Mouse (Mus musculus) heart, postnatal 36 days (tissue): ENCODE measurements at regions not wholly inside any gene's neighbourhood (a gene's known extent, or its start where the extent isn't known, plus 50 kb on each side); places are given as distances from the start of the nearest gene placed in this dataset.

Source experiments
- DNase-seq, 2 experiments: peaks; one replicate each; pipeline ENCODE4 v3.0.0; 2021 to 2022
- intact Hi-C: fragments of 180-260 bp; cut with DNase I; formaldehyde crosslinking; loops from one replicate; pipeline ENCODE4 v1.15.1; 2025

DNA sequence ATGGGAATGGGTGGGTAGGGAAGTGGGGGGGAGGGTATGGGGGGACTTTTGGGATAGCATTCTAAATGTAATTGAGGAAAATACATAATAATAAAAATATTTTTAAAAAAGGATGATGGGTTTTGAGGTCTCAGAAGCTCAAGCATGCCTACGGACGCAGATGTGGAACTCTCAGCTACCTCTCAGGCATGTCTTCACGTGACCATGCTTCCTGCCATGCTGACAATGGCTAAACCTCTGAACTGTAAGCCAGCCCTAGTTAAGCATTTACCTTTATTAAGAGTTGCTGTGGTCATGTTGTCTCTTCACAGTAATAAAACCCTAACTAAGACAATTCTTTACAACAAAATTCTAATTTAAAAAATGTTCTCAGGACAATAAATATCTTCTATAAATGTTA, 80.0 kb downstream of the Tex36 start:
- intact Hi-C loops: no loop called here
- DNase-seq: no peak

DNA sequence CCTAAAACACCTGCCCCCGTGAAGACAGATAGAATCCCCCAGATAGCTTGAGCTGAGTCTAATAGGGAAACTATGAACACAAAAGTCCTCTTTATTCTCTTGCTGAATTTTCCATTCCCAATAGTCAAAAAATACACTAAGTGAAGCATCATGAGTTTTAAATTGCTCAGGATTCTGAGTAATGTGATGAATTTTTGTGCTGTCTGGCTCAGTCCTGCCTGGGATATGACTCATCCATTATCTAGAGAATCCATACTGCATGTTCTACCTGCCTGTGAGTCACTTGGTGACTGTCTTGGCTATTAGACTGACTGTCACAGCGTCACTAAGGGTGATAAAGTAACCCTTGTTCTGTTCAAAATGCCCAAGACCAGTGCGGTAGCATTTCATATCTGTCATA, 83.0 kb downstream of the Tex36 start:
- intact Hi-C loops: no loop called here
- no peak for DNase-seq

DNA sequence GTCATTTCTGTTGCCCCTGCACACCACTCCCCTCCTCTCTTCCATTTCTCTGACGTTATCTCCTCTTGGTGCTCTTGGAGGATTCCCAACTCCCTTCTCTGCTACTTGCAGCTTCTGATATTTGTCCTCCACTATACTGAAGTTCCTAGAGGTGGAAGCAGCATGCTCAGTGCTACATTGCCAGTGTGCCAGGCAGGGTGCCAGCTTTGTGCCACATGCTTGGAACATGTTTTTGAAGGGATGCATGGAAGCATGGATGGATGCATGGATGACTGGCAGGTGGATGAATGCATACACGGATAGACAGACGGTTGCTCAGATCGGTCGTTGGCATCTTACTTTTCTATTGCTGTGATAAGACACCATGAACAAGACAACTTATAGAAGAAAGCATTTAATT, 84.4 kb downstream of the Tex36 start:
- DNase-seq: no peak
- intact Hi-C loops: no loop called here

GRCm38 (mm10) chr7:133510926-133511325, 91.0 kb downstream of the Tex36 start:
- DNase-seq: no peak

DNA sequence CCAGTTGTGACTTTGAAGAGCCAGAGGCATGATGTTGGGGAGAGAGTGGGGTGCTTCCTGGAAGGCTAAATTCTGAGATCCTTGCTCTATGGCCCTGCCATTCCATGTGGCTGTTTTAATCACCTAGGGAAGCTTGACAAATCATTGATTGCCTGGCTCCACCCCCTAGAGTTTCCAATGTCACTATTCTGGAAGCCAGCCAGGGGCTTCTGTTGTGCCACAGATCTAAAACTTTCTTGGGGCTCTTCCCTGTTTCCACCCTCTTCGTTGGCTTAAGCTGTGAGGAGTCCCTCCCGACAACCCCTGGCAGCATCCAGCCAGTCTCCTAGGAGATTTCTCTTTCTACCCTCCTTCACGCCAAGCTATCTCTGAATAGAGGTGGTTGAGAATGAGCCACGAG, 92.5 kb downstream of the Tex36 start:
- no peak for DNase-seq
- intact Hi-C loops: no loop called here

More at GRCm38 (mm10) chr7:133510926-133511325, 91.0 kb downstream of the Tex36 start:
- intact Hi-C loops: no loop called here

DNA sequence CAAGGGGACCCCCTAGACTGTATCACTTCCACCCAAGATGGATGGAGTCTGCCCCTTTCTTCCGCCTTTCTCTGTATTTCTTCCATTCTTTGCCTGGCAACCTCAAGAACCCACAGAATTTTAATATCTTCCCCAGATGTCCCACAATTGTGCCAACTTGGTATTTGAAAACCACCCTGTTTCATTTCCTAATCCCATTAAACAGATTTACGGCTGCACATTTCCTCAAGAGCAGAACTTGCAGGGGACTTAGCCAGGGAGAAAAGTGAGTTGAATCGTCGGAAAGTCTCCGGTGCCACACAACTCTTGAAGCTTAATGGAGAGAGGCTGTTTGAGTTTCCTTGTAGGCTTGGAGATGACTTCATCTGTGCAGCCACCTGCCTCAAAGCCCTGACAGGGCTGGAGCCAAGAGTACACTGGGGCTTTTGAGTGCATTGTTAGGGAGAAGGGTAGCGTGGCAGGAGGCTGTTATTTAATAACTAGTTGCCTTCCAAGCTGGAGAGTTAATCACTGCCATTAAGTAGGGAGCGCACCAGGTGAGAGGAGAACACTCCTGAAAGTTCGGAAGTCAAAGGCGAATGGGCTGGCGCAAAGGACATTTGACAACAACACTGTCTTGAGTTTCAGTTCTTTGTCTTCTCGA, 93.5 kb downstream of the Tex36 start:
- no peak for DNase-seq
- intact Hi-C loops: no loop called here

DNA sequence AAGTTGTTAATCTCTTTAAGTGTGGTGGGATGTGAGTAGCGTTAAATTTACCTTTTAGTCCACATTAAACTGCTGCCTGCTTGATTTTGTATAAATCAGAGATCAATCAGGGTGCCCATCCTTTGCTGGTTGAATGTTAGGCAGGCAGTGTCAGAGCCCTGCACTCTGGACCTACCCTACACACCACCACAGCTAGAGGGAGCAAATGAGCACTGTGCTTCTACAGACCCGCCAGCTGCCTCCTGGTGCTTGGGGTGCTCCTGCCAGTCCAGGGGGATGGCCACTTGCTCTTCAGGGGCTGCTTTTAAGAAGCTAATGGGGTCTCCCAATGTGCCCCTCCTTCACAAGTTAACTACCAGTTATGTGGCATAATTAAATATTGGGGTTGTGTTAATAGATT, 96.3 kb downstream of the Tex36 start:
- intact Hi-C loops: no loop called here
- no peak for DNase-seq

- DNase-seq: no peak
- intact Hi-C loops: no loop called here
These were observed 98.0 kb downstream of the Tex36 start for GRCm38 (mm10) chr7:133503946-133504345.

- no peak for DNase-seq
- intact Hi-C loops: no loop called here
These were observed 99.2 kb downstream of the Tex36 start for GRCm38 (mm10) chr7:133502731-133503130.

DNA sequence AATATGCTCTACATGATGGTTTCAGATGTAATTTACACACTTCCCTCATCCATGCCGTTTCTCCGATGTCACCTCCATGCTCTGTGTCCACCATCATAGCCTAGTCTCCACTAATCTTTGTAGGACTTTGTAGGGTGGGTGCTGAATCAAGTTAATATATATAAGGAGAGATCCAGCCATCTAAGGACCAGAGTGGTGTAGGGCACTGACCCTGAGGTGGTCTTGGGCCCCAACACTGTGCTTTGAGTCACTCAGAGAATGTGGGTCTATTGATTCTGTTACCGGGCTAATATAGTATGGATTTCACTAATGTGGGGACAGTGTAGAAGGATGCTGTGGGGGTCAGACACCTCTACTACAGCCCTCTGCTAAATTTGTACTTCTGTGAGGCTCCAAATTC, 104.4 kb downstream of the Tex36 start:
- DNase-seq: no peak
- intact Hi-C loops: no loop called here

DNA sequence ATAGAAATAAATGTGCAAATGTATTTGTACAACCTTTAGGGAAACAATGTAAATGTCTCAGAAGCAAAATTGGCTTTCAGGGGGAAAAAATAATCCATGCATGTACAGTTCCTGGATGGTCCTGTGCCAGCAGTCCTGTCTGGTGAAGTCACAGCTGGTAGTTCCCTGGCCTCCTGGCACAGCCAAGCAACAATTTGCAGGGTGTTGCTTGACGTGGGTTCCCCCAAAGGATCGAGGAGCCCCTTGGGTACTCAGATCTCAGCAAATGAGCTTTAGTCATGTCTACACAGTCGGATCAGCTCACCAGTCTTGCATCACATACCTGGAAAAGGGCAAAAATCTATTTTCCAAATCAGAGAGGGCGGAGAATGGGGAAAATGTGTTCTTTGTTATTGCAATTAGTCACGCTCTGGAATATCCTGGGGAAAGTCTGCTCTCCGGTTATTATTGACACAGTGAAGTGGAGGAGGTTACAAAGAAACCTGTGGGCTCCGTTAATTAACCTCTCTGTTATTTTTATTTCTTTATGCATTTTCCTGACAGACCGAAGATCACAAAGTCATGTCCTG, 106.9 kb downstream of the Tex36 start:
- intact Hi-C loops: no loop called here
- no peak for DNase-seq

DNA sequence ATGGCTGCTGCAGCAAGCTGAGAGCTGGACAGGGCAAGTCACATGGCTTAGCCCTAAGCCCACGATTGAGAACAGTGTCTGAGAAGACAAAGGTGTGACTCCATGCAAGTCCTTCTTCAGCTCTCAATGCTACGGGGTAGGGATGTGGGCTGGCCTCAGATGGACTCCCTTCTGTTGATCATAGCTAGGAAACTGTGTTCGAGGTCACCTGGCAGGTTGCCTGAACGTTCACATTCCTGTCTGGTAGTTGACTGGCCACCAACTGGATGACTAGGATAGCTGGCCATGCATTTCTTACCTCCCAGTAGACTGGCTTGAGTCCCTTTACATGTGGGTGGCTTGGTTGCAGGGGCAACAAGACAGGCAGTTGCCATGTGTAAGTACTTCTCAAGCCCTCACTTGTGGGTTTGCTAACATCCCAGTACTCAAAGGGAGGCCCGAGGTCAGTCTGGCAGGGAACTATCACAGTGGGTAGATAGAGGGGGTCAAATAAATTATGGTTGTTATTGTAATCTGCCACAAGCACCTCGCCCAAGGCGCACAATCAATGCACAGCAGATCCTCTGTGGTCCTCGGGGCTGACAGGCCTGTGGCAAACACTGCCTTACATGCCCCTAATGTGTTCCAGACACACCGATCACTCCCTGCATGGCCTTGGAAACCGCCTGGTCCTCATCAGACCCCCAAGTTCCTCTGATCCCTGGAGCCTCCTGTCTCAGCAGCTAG, 107.5 kb downstream of the Tex36 start:
- intact Hi-C loops: no loop called here
- no peak for DNase-seq

DNA sequence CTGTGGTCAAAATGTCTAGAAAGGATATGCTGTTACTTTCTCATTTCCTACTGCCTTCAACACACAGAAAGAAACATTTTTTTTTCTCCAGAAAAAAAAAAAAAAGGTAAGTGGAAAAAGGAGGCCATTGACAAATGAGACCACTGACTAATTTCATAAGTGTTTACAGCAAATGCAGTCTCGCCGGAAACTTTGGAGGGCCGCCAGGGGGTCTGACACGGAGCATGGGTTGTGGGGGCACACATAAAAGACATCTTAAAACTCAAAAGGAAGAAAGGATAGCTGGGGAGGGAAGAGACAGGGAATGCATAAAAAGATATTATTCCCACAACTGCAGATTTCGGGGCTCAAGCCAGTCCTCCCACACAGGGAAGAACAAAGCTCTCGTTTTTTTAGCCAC, 109.3 kb downstream of the Tex36 start:
- DNase-seq: no peak
- intact Hi-C loops: no loop called here

DNA sequence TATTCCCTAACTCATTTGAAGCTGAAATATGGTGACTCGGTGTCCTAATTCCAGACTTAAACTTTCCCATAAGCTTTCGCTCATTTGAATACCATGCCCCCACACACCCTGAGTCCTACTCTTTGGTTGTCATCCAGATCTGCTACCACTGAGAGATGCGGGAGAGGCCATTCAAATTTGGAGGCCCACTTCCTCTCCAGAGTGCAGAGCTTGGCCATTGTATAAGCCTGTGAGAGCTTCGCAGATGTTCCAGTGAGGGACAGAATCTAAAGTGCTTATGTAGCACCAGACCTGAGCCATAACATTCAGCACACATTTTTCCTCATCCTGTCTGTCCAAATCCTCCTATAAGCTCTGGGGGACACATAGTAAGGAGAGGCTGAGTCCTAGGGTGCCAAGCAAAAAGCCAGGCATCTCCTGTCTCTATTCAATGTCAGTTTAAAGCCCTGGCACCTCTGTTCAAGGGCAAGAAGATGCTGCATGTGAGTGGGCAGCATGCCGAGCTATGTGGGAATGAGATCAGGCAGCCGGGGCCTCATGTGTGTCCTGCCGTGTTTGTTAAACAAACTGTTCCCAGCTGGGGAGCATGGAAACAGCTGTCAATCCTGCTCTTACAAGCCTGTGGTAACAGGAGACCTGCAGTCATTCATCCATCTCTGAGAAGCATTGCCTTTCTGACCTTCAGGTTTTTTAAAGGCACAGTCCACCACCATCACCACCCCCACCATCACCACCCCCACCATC, 113.9 kb downstream of the Tex36 start:
- no peak for DNase-seq
- intact Hi-C loops: no loop called here

- DNase-seq: no peak
- intact Hi-C loops: no loop called here
These were observed 117.5 kb downstream of the Tex36 start for GRCm38 (mm10) chr7:133484430-133484841.

GRCm38 (mm10) chr7:133481529-133481928, 120.4 kb downstream of the Tex36 start:
- intact Hi-C loops: no loop called here
- DNase-seq: no peak

DNA sequence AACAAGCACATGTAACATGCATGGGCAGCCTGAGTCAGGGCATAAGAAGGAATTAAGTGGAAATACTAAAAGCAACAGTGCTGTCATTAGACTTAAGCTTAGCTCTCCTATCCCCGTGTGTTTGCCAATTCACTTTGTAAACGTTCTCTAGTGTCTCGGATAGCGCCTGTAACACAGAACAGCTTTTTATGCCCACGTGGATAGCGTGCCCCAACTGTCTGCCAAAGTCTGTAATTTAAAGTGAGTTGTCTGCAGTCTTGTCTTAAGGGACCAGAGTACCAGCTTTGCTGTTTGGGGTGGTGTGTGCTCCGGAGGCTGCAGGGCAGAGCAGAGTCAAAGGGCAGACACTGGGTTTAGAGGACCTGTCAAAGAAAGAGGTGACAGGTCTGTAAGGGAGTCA, 122.3 kb downstream of the Tex36 start:
- no peak for DNase-seq
- intact Hi-C loops: no loop called here

GRCm38 (mm10) chr7:133477933-133478332, 124.0 kb downstream of the Tex36 start:
- intact Hi-C loops: no loop called here
- DNase-seq: no peak

GRCm38 (mm10) chr7:133477221-133477620, 124.7 kb downstream of the Tex36 start:
- no peak for DNase-seq

DNA sequence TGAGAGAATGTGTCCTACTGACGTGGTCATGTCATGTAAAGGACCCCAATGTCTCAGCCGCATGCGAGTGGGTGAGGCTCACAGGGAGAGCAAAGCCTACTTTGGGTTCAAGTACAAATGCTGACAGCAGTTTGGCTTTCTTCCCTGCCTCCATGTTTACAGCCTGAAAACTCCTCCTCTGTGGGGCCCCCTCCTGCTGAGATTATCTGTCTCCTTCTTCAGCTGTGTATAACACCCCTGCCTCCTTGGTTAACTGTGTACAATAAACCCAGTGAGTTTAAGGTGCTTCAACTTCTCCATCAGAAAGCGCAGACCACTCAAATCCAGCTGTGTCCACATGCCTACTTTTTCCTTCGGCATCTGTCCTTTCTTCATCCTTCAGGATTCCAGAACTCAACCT, 130.3 kb downstream of the Tex36 start:
- intact Hi-C loops: no loop called here
- no peak for DNase-seq

More at GRCm38 (mm10) chr7:133477221-133477620, 124.7 kb downstream of the Tex36 start:
- intact Hi-C loops: no loop called here

DNA sequence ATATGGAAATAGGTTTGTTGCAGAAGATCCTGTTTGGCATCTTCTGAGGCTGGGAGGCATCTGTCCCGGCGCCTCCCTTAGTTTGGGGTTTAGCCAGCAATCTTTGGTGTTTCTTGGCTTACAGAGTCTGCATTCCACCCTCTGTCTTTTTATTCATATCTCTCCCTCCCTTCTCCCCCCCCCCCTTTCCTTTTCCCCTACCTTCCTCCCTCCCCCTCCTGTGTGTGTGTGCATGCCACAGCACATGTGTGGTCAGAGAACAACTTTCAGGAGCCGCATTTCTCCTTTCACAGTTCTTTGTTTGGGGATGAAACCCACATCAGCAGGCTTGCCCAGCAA, 131.4 kb downstream of the Tex36 start:
- no peak for DNase-seq
- intact Hi-C loops: no loop called here
